Mouse (Mus musculus): ENCODE measurements around the gene Naglu. TPM values are rescaled to one million over a fixed set of nuclear protein-coding genes. Genes with fewer than 3 reads are reported as not detected.
A peak's percentile ranks its signal among the peaks of the same experiment; 100 is the strongest.
"Not testable (repeated sequence)": the region's sequence is repeated elsewhere in the genome, so short reads cannot be mapped to it uniquely, and the experiment has no call there.

The Naglu gene
- total RNA-seq, 2 experiments from 2014 or later, result 9.2 to 11.6 TPM

GRCm38 (mm10) chr11:101120545-101121188 lies 50.9 kb downstream of the Naglu start:
- peak; percentile 12 for DNase-seq

- not testable (repeated sequence) for DNase-seq
Measured at GRCm38 (mm10) chr11:101124494-101124893, 54.7 kb downstream of the Naglu start.

GRCm38 (mm10) chr11:101125008-101125407 lies 55.2 kb downstream of the Naglu start:
- DNase-seq, result not testable (repeated sequence)

GRCm38 (mm10) chr11:101127075-101127474 lies 57.3 kb downstream of the Naglu start:
- DNase-seq, result peak; percentile 30

Small RNA genes lying within 50 kb of the gene (microRNA-seq; reads per million reads assigned to microRNA genes)
- gene Mir6928, result 0 to 0.32 reads per million in 2 experiments

Other genes starting within 250 kb of the Naglu start
- gene Stat5b, start 219.3 kb upstream of the Naglu start, total RNA-seq (2021), result 100 to 1,000 TPM; 107 to 114 TPM
- gene Stat5a, start 210.7 kb upstream of the Naglu start, total RNA-seq (2021), result 10 to 100 TPM; 29.6 to 32.7 TPM
- 10 to 100 TPM; 49.1 to 56.7 TPM for gene Stat3, start 130.5 kb upstream of the Naglu start, total RNA-seq (2021)
- gene Cavin1, start 99.1 kb upstream of the Naglu start, total RNA-seq (2021), result 100 to 1,000 TPM; 279 to 309 TPM
- gene Atp6v0a1, start 60.6 kb upstream of the Naglu start, total RNA-seq (2021), result 10 to 100 TPM; 52.9 to 59.9 TPM
- gene Hsd17b1, start 8.4 kb downstream of the Naglu start, total RNA-seq (2021), result under 1 TPM; 0.23 to 0.25 TPM
- 10 to 100 TPM; 10.7 to 11.7 TPM for gene Coasy, start 12.6 kb downstream of the Naglu start, total RNA-seq (2021)
- gene Mlx, start 17.3 kb downstream of the Naglu start, total RNA-seq (2021), result 10 to 100 TPM; 10.7 to 12.2 TPM
- 1 to 10 TPM; 2.8 to 4.0 TPM for gene Psmc3ip, start 25.4 kb downstream of the Naglu start, total RNA-seq (2021)
- gene Retreg3, start 49.9 kb downstream of the Naglu start, total RNA-seq (2021), result 10 to 100 TPM; 37.3 to 37.5 TPM
- 10 to 100 TPM; 37.4 to 39.0 TPM for gene Tubg1, start 49.9 kb downstream of the Naglu start, total RNA-seq (2021)
- gene Tubg2, start 85.9 kb downstream of the Naglu start, total RNA-seq (2021), result 1 to 10 TPM; 5.5 to 6.3 TPM
- 1 to 10 TPM; 4.2 to 4.3 TPM for gene Cntnap1, start 100.5 kb downstream of the Naglu start, total RNA-seq (2021)
- 10 to 100 TPM; 33.2 to 36.7 TPM for gene Plekhh3, start 101.3 kb downstream of the Naglu start, total RNA-seq (2021)
- gene Ccr10, start 105.4 kb downstream of the Naglu start, total RNA-seq (2021), result not detected
- 10 to 100 TPM; 17.2 to 17.7 TPM for gene Ezh1, start 156.5 kb downstream of the Naglu start, total RNA-seq (2021)
- gene Ramp2, start 176.0 kb downstream of the Naglu start, total RNA-seq (2021), result 10 to 100 TPM; 70.5 to 72.8 TPM
- gene Vps25, start 183.7 kb downstream of the Naglu start, total RNA-seq (2021), result 10 to 100 TPM; 40.1 to 44.3 TPM
- gene Wnk4, start 190.6 kb downstream of the Naglu start, total RNA-seq (2021), result 1 to 10 TPM in 1 of 2 experiments, under 1 TPM in 1; 0.35 to 1.4 TPM
- gene Cntd1, start 209.0 kb downstream of the Naglu start, total RNA-seq (2021), result under 1 TPM; 0.14 to 0.18 TPM
- 10 to 100 TPM; 66.3 to 74.5 TPM for gene Coa3, start 209.1 kb downstream of the Naglu start, total RNA-seq (2021)
- 10 to 100 TPM; 74.5 to 76.9 TPM for gene Becn1, start 232.3 kb downstream of the Naglu start, total RNA-seq (2021)
- 10 to 100 TPM; 72.4 TPM for gene Psme3, start 246.2 kb downstream of the Naglu start, total RNA-seq (2021)

All from gastrocnemius, postnatal 10 days (tissue).